12 mouse cellular contexts compared by ENCODE assay signal in the genomic region with DNA sequence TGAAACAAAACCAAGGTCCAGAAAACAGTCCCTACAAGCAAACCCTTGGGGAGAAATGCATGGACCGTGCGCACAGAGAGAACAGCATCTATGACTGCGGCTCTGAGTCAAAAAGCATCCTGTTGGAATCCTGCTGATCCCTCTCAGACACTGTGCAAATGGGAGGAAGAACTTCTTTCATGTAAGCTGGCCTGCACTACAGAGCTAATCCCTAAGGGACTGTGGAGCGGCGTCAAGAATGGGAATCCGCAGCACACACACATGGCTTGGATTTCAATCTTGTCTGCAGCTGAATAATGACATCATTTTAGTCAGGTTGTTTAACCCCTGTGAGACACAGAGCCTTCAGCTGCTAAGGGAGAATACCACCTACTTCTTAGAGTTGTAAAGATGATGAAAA. TPM values are rescaled to one million over a fixed set of nuclear protein-coding genes. Genes with fewer than 3 reads are reported as not detected.
DNase-seq lines count a peak whose midpoint lies in the region; ATAC-seq lines count a peak whose summit lies in the region.
"Had no signal": no experiment of that assay in that cellular context is flagged by ENCODE, and none has a peak within 500 bp of the region (broad histone marks: within the 10 kb centered on the region; RNA-seq: fewer than 3 reads in every experiment).

No protein-coding gene starts in this region.

- WGBS in hindbrain, embryonic 11.5 days: 51% methylated on average over 6 of the region's 6 CpGs
- WGBS in hindbrain, embryonic 14.5 days: 43% methylated on average over 6 of the region's 6 CpGs
- WGBS in forebrain, embryonic 14.5 days: 53% methylated on average over 6 of the region's 6 CpGs
- 50% methylated on average over 6 of the region's 6 CpGs for WGBS in limb, embryonic 13.5 days
- 48% methylated on average over 6 of the region's 6 CpGs for WGBS in neural tube, embryonic 14.5 days

- no peaks in the 10 kb centered on the region for H3K27me3 ChIP-seq in hindbrain, embryonic 11.5 days (ENCODE audit: control insufficient read depth, insufficient read depth, low read length)
- no peaks in the 10 kb centered on the region for H3K27me3 ChIP-seq in hindbrain, embryonic 14.5 days (ENCODE audit: control insufficient read depth, insufficient read depth, low read length)
- H3K27me3 ChIP-seq in forebrain, embryonic 14.5 days (replicated peaks; ENCODE audit: control insufficient read depth, insufficient read depth, low read length): no peaks in the 10 kb centered on the region
- H3K27me3 ChIP-seq in limb, embryonic 13.5 days: no peaks in the 10 kb centered on the region
- no peaks in the 10 kb centered on the region for H3K27me3 ChIP-seq in neural tube, embryonic 14.5 days (ENCODE audit: control insufficient read depth, insufficient read depth, low read length)
- H3K27me3 ChIP-seq: heart, embryonic 15.5 days had no signal

- ATAC-seq in hindbrain, embryonic 11.5 days (ENCODE audit: low FRiP score): peak; percentile 36; the same call in 1 of the 2 replicates
- ATAC-seq in hindbrain, embryonic 14.5 days (ENCODE audit: low FRiP score): no peak
- peak; percentile 46; the same call in 1 of the 2 replicates for ATAC-seq in forebrain, embryonic 14.5 days
- ATAC-seq in limb, embryonic 13.5 days (ENCODE audit: low FRiP score, low read depth): peak; percentile 79
- no peak for ATAC-seq in neural tube, embryonic 14.5 days (ENCODE audit: low read depth)
- no peak for ATAC-seq in erythroblast, adult 5-6 weeks (replicated peaks; ENCODE audit: low FRiP score, poor library complexity, severe bottlenecking)
- ATAC-seq: intestine, postnatal 0 days had no signal

- no peaks in the 10 kb centered on the region for H3K4me1 ChIP-seq in hindbrain, embryonic 11.5 days (replicated peaks; ENCODE audit: control insufficient read depth, insufficient read depth, low read length)
- H3K4me1 ChIP-seq in hindbrain, embryonic 14.5 days (replicated peaks; ENCODE audit: control insufficient read depth, insufficient read depth, low read length): peaks cover 20% of the 10 kb centered on the region
- H3K4me1 ChIP-seq in forebrain, embryonic 14.5 days (ENCODE audit: control insufficient read depth, insufficient read depth, low read length): no peaks in the 10 kb centered on the region
- H3K4me1 ChIP-seq in limb, embryonic 13.5 days: no peaks in the 10 kb centered on the region
- peaks cover 11% of the 10 kb centered on the region; the same call in 1 of the 2 replicates for H3K4me1 ChIP-seq in neural tube, embryonic 14.5 days (ENCODE audit: control insufficient read depth, insufficient read depth, low read length)
- H3K4me1 ChIP-seq: heart, embryonic 15.5 days had no signal

- H3K9ac ChIP-seq in hindbrain, embryonic 11.5 days (ENCODE audit: low read depth, low read length): no peak overlapping the region
- no peak overlapping the region for H3K9ac ChIP-seq in hindbrain, embryonic 14.5 days
- no peak overlapping the region for H3K9ac ChIP-seq in forebrain, embryonic 14.5 days (ENCODE audit: low read length)
- H3K9ac ChIP-seq in limb, embryonic 13.5 days: no peak overlapping the region
- no peak overlapping the region for H3K9ac ChIP-seq in neural tube, embryonic 14.5 days (replicated peaks; ENCODE audit: low read depth, low read length)
- H3K9ac ChIP-seq: heart, embryonic 15.5 days had no signal

- no peak overlapping the region for H3K4me2 ChIP-seq in hindbrain, embryonic 11.5 days (replicated peaks; ENCODE audit: low read depth, low read length)
- no peak overlapping the region for H3K4me2 ChIP-seq in hindbrain, embryonic 14.5 days (replicated peaks)
- H3K4me2 ChIP-seq in forebrain, embryonic 14.5 days (ENCODE audit: low read length): no peak overlapping the region
- H3K4me2 ChIP-seq in limb, embryonic 13.5 days (replicated peaks): no peak overlapping the region
- no peak overlapping the region for H3K4me2 ChIP-seq in neural tube, embryonic 14.5 days (ENCODE audit: low read depth, low read length)
- H3K4me2 ChIP-seq: heart, embryonic 15.5 days had no signal

- H3K36me3 ChIP-seq in hindbrain, embryonic 11.5 days (ENCODE audit: control insufficient read depth, insufficient read depth, low read length): no peaks in the 10 kb centered on the region
- H3K36me3 ChIP-seq in hindbrain, embryonic 14.5 days (replicated peaks; ENCODE audit: control insufficient read depth, insufficient read depth): no peaks in the 10 kb centered on the region
- no peaks in the 10 kb centered on the region for H3K36me3 ChIP-seq in forebrain, embryonic 14.5 days (ENCODE audit: control insufficient read depth, insufficient read depth, low read length)
- H3K36me3 ChIP-seq in limb, embryonic 13.5 days: no peaks in the 10 kb centered on the region
- no peaks in the 10 kb centered on the region for H3K36me3 ChIP-seq in neural tube, embryonic 14.5 days (ENCODE audit: control insufficient read depth, insufficient read depth, low read length)
- H3K36me3 ChIP-seq: heart, embryonic 15.5 days had no signal

- H3K27ac ChIP-seq in hindbrain, embryonic 11.5 days (ENCODE audit: low read depth, low read length): no peak overlapping the region
- H3K27ac ChIP-seq in hindbrain, embryonic 14.5 days: no peak overlapping the region
- H3K27ac ChIP-seq in forebrain, embryonic 14.5 days (ENCODE audit: low read depth, low read length): no peak overlapping the region
- no peak overlapping the region for H3K27ac ChIP-seq in limb, embryonic 13.5 days
- peak overlapping the region; percentile 44; the same call in 1 of the 2 replicates for H3K27ac ChIP-seq in neural tube, embryonic 14.5 days (ENCODE audit: low read depth, low read length)
- H3K27ac ChIP-seq: heart, embryonic 15.5 days had no signal

- H3K4me3 ChIP-seq in hindbrain, embryonic 11.5 days (ENCODE audit: low read depth, low read length): no peak overlapping the region
- H3K4me3 ChIP-seq in hindbrain, embryonic 14.5 days (replicated peaks; ENCODE audit: low read length): no peak overlapping the region
- no peak overlapping the region for H3K4me3 ChIP-seq in forebrain, embryonic 14.5 days (ENCODE audit: low read depth, low read length)
- no peak overlapping the region for H3K4me3 ChIP-seq in limb, embryonic 13.5 days
- no peak overlapping the region for H3K4me3 ChIP-seq in neural tube, embryonic 14.5 days (ENCODE audit: low read depth, low read length)
- H3K4me3 ChIP-seq: heart, embryonic 15.5 days had no signal

- DNase-seq in hindbrain, embryonic 11.5 days (ENCODE audit: low spot score): no peak
- DNase-seq in hindbrain, embryonic 14.5 days (ENCODE audit: low spot score): no peak
- DNase-seq in forebrain, embryonic 14.5 days (ENCODE audit: low spot score): peak; percentile 24
- no peak for DNase-seq in c-Kit-positive CD71-positive TER-119-positive erythroid progenitor cells, embryonic 14.5 days (ENCODE audit: low spot score)
- DNase-seq: adrenal gland, postnatal 14 days; right cerebral cortex, postnatal 25 days; thymus, postnatal 4 days had no signal

- H3K9me3 ChIP-seq in hindbrain, embryonic 11.5 days (ENCODE audit: control insufficient read depth, low read length): no peaks in the 10 kb centered on the region
- H3K9me3 ChIP-seq in hindbrain, embryonic 14.5 days (ENCODE audit: control insufficient read depth, low read length): peaks cover 3% of the 10 kb centered on the region; the same call in 1 of the 2 replicates
- no peaks in the 10 kb centered on the region for H3K9me3 ChIP-seq in forebrain, embryonic 14.5 days (replicated peaks; ENCODE audit: control insufficient read depth, low read length)
- H3K9me3 ChIP-seq in limb, embryonic 13.5 days: no peaks in the 10 kb centered on the region
- no peaks in the 10 kb centered on the region for H3K9me3 ChIP-seq in neural tube, embryonic 14.5 days (ENCODE audit: control insufficient read depth, low read length)
- H3K9me3 ChIP-seq: heart, embryonic 15.5 days had no signal

RNA-seq across cellular contexts. Expression of a gene that starts 26.4 kb away (rescaled TPM):
- 7.9 and 9.2 TPM in 2 replicates for polyA plus RNA-seq in hindbrain, embryonic 11.5 days (2014; fragmentation: Nextera tagmentation; extraction: Ambion mirVana)
- 27.7 and 28.1 TPM in 2 replicates for polyA plus RNA-seq in hindbrain, embryonic 14.5 days (2014; fragmentation: Nextera tagmentation; extraction: Ambion mirVana)
- 17.6 and 22.0 TPM in 2 replicates for polyA plus RNA-seq in forebrain, embryonic 14.5 days (2014; fragmentation: Nextera tagmentation; extraction: Ambion mirVana)
- polyA plus RNA-seq in limb, embryonic 13.5 days (2015; fragmentation: Nextera tagmentation; extraction: Ambion mirVana): 4.4 and 5.5 TPM in 2 replicates
- polyA plus RNA-seq in neural tube, embryonic 14.5 days (2014; fragmentation: Nextera tagmentation; extraction: Ambion mirVana): 33.2 and 34.6 TPM in 2 replicates
- not detected in 2 replicates for total RNA-seq in erythroblast, adult 5-6 weeks (2015; ENCODE audit: low replicate concordance)
- total RNA-seq in erythroblast, adult 5-6 weeks (2017; ENCODE audit: low replicate concordance): not detected in 2 replicates

Comparison
In these comparisons a context has a peak if more than half of its experiments do, and no peak if none do; other contexts are left out.
1. ATAC-seq: peak in hindbrain, embryonic 11.5 days (single experiment), forebrain, embryonic 14.5 days (single experiment) and limb, embryonic 13.5 days (single experiment); none in hindbrain, embryonic 14.5 days (single experiment), neural tube, embryonic 14.5 days (single experiment) and erythroblast, adult 5-6 weeks (single experiment).